Mouse (Mus musculus): ENCODE data around the gene Fam129a.

Gene Fam129a

GRCm38 (mm10) chr1:151629591-151630250 is 58.7 kb downstream of the Fam129a start:
- no peak for DNase-seq

GRCm38 (mm10) chr1:151630251-151630628 is 59.3 kb downstream of the Fam129a start:
- DNase-seq: no peak

GRCm38 (mm10) chr1:151631061-151631460 is 60.1 kb downstream of the Fam129a start:
- no peak for DNase-seq

- DNase-seq: no peak
Observed at GRCm38 (mm10) chr1:151631703-151632294, 60.8 kb downstream of the Fam129a start.

- no peak for DNase-seq
Observed at GRCm38 (mm10) chr1:151632567-151633356, 61.8 kb downstream of the Fam129a start.

- no peak for DNase-seq
Observed at GRCm38 (mm10) chr1:151636637-151637036, 65.7 kb downstream of the Fam129a start.

- DNase-seq: no peak
Observed at GRCm38 (mm10) chr1:151637351-151637922, 66.5 kb downstream of the Fam129a start.

- DNase-seq: no peak
Observed at GRCm38 (mm10) chr1:151638357-151638756, 67.4 kb downstream of the Fam129a start.

- DNase-seq: no peak
Observed at GRCm38 (mm10) chr1:151638770-151639169, 67.8 kb downstream of the Fam129a start.

GRCm38 (mm10) chr1:151646380-151646779 is 75.4 kb downstream of the Fam129a start:
- no peak for DNase-seq

- no peak for DNase-seq
Observed at GRCm38 (mm10) chr1:151648099-151648498, 77.1 kb downstream of the Fam129a start.

- no peak for DNase-seq
Observed at GRCm38 (mm10) chr1:151657042-151657605, 86.1 kb downstream of the Fam129a start.

- DNase-seq: no peak
Observed at GRCm38 (mm10) chr1:151658291-151658830, 87.4 kb downstream of the Fam129a start.

- no peak for DNase-seq
Observed at GRCm38 (mm10) chr1:151659636-151660035, 88.7 kb downstream of the Fam129a start.

- no peak for DNase-seq
Observed at GRCm38 (mm10) chr1:151660251-151660650, 89.3 kb downstream of the Fam129a start.

GRCm38 (mm10) chr1:151660883-151661282 is 89.9 kb downstream of the Fam129a start:
- DNase-seq: no peak

- DNase-seq: no peak
Observed at GRCm38 (mm10) chr1:151661684-151662439, 90.9 kb downstream of the Fam129a start.

GRCm38 (mm10) chr1:151662958-151663357 is 92.0 kb downstream of the Fam129a start:
- no peak for DNase-seq

GRCm38 (mm10) chr1:151664384-151664783 is 93.4 kb downstream of the Fam129a start:
- no peak for DNase-seq

- no peak for DNase-seq
Observed at GRCm38 (mm10) chr1:151664837-151665431, 93.9 kb downstream of the Fam129a start.

- DNase-seq: no peak
Observed at GRCm38 (mm10) chr1:151667351-151668074, 96.5 kb downstream of the Fam129a start.
